Mouse (Mus musculus): ENCODE results near the gene Cd200r4.

- no peak for TF ChIP-seq POLR2A (IDR thresholded peaks at IDR 0.05; ENCODE audit: extremely low read depth, insufficient read depth, low read length)
- TF ChIP-seq CTCF (IDR thresholded peaks at IDR 0.05; ENCODE audit: low read depth, low read length): no peak
These were observed 45.1 kb upstream of the Cd200r4 start for GRCm38 (mm10) chr16:44766320-44766892.
